Mouse (Mus musculus): ENCODE data around the gene Fads1.

DNA sequence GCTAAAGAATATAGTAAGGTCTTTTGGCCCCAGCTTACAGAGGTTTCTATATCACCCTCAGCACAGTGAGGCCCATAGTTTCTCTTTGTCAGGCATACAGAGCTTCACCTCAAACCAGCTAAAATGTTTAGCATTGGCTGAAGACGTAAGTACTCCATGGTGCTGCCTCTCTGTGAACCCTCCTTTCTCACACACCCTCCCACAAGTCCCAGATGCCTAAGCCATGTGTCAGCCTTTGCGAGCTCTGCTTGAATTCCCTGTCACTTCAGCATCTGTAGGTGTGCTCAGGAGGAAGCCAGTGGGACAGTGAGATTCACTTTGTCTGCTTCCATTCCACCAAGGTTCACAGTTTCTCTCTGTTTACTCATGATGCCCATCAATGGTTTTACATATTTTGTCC is 25.0 kb upstream of the Fads1 start:
- TF ChIP-seq CTCF (IDR thresholded peaks at IDR 0.05; ENCODE audit: borderline replicate concordance, insufficient read depth, low read length) (no peak), POLR2A (IDR thresholded peaks at IDR 0.05; ENCODE audit: low read depth, low read length) (no peak)

Measured in embryonic fibroblast, embryonic 13.5 days (primary cell).